ENCODE assay signal across 23 mouse cellular contexts in genomic region chr1:54872857-54873616, GRCm38 (mm10). TPM values are rescaled to one million over a fixed set of nuclear protein-coding genes. Genes with fewer than 3 reads are reported as not detected.
DNase-seq lines count a peak whose midpoint lies in the region; ATAC-seq and TF ChIP-seq lines count a peak whose summit lies in the region.
"Had no signal": no experiment of that assay in that cellular context is flagged by ENCODE, and none has a peak within 500 bp of the region (broad histone marks: within the 10 kb centered on the region; RNA-seq: fewer than 3 reads in every experiment).

No protein-coding gene starts in this region.

- H3K9ac ChIP-seq in embryonic facial prominence, embryonic 12.5 days: no peak overlapping the region
- no peak overlapping the region for H3K9ac ChIP-seq in lung, embryonic 14.5 days
- no peak overlapping the region for H3K9ac ChIP-seq in midbrain, embryonic 16.5 days (ENCODE audit: low read depth, low read length)
- H3K9ac ChIP-seq: forebrain, embryonic 15.5 days; heart, embryonic 13.5 days; hindbrain, embryonic 14.5 days; kidney, embryonic 15.5 days; limb, embryonic 12.5 days; liver, embryonic 12.5 days; liver, postnatal 0 days; midbrain, embryonic 12.5 days had no signal

- no peak for TF ChIP-seq CTCF in lung, embryonic 14.5 days (IDR thresholded peaks at IDR 0.05; ENCODE audit: low read depth)
- TF ChIP-seq CTCF in Patski (IDR thresholded peaks at IDR 0.05): no peak

- no peaks in the 10 kb centered on the region for H3K36me3 ChIP-seq in embryonic facial prominence, embryonic 12.5 days
- H3K36me3 ChIP-seq in embryonic facial prominence, embryonic 10.5 days (replicated peaks): no peaks in the 10 kb centered on the region
- H3K36me3 ChIP-seq in lung, embryonic 14.5 days (ENCODE audit: insufficient read depth): no peaks in the 10 kb centered on the region
- no peaks in the 10 kb centered on the region for H3K36me3 ChIP-seq in midbrain, embryonic 16.5 days (ENCODE audit: control insufficient read depth, insufficient read depth, low read length)
- H3K36me3 ChIP-seq: forebrain, embryonic 15.5 days; G1E; heart, embryonic 13.5 days; kidney, embryonic 15.5 days; limb, embryonic 12.5 days; liver, embryonic 12.5 days; midbrain, embryonic 12.5 days had no signal

- H3K27me3 ChIP-seq in embryonic facial prominence, embryonic 12.5 days: no peaks in the 10 kb centered on the region
- H3K27me3 ChIP-seq in embryonic facial prominence, embryonic 10.5 days (replicated peaks; ENCODE audit: low read depth, poor library complexity, severe bottlenecking): no peaks in the 10 kb centered on the region
- H3K27me3 ChIP-seq in lung, embryonic 14.5 days (ENCODE audit: insufficient read depth, low read length): no peaks in the 10 kb centered on the region
- H3K27me3 ChIP-seq in Patski: no peaks in the 10 kb centered on the region
- no peaks in the 10 kb centered on the region for H3K27me3 ChIP-seq in midbrain, embryonic 16.5 days (ENCODE audit: control insufficient read depth, insufficient read depth, low read depth, low read length)
- H3K27me3 ChIP-seq: forebrain, embryonic 15.5 days; heart, embryonic 13.5 days; kidney, embryonic 15.5 days; limb, embryonic 12.5 days; liver, embryonic 12.5 days; megakaryocyte, embryonic 14.5 days; midbrain, embryonic 12.5 days had no signal

- no peak for ATAC-seq in embryonic facial prominence, embryonic 12.5 days (ENCODE audit: insufficient number of reproducible peaks, insufficient read depth, low FRiP score, low TSS enrichment)
- ATAC-seq in lung, embryonic 14.5 days (ENCODE audit: insufficient read depth): no peak
- ATAC-seq in Patski: peak; percentile 35
- ATAC-seq in midbrain, embryonic 16.5 days: no peak
- ATAC-seq: forebrain, embryonic 15.5 days; intestine, postnatal 0 days; liver, embryonic 12.5 days; liver, postnatal 0 days had no signal

- H3K4me3 ChIP-seq in embryonic facial prominence, embryonic 12.5 days: no peak overlapping the region
- H3K4me3 ChIP-seq in embryonic facial prominence, embryonic 10.5 days: no peak overlapping the region
- H3K4me3 ChIP-seq in lung, embryonic 14.5 days (ENCODE audit: low read depth, low read length): no peak overlapping the region
- H3K4me3 ChIP-seq in midbrain, embryonic 16.5 days (ENCODE audit: low read depth, low read length): no peak overlapping the region
- H3K4me3 ChIP-seq: forebrain, embryonic 15.5 days; heart, embryonic 13.5 days; kidney, embryonic 15.5 days; limb, embryonic 12.5 days; liver, embryonic 12.5 days; megakaryocyte, embryonic 14.5 days; midbrain, embryonic 12.5 days had no signal

- H3K27ac ChIP-seq in embryonic facial prominence, embryonic 12.5 days: peak overlapping the region; percentile 37; the same call in 1 of the 2 replicates
- no peak overlapping the region for H3K27ac ChIP-seq in embryonic facial prominence, embryonic 10.5 days (replicated peaks)
- no peak overlapping the region for H3K27ac ChIP-seq in lung, embryonic 14.5 days (ENCODE audit: low read depth)
- no peak overlapping the region for H3K27ac ChIP-seq in midbrain, embryonic 16.5 days (ENCODE audit: low read length)
- H3K27ac ChIP-seq: forebrain, embryonic 15.5 days; heart, embryonic 13.5 days; hindbrain, embryonic 14.5 days; kidney, embryonic 15.5 days; limb, embryonic 12.5 days; liver, embryonic 12.5 days; midbrain, embryonic 12.5 days had no signal

- peaks cover 21% of the 10 kb centered on the region for H3K4me1 ChIP-seq in embryonic facial prominence, embryonic 12.5 days
- peaks cover 29% of the 10 kb centered on the region for H3K4me1 ChIP-seq in embryonic facial prominence, embryonic 10.5 days
- peaks cover 16% of the 10 kb centered on the region; the same call in 1 of the 2 replicates for H3K4me1 ChIP-seq in lung, embryonic 14.5 days (ENCODE audit: insufficient read depth)
- peaks cover 5% of the 10 kb centered on the region for H3K4me1 ChIP-seq in midbrain, embryonic 16.5 days (ENCODE audit: control insufficient read depth, insufficient read depth, low read length)

- CTCF ChIA-PET in Patski (lab: Charles Lee): interaction anchor here (0.7 to 1.5 kb wide), 3 partner anchors 16 to 42 kb away, joined by 3 to 4 read pairs (median 3); no protein-coding TSS in a partner anchor

- H3K4me2 ChIP-seq in embryonic facial prominence, embryonic 12.5 days (replicated peaks): no peak overlapping the region
- H3K4me2 ChIP-seq in lung, embryonic 14.5 days: no peak overlapping the region
- no peak overlapping the region for H3K4me2 ChIP-seq in midbrain, embryonic 16.5 days (ENCODE audit: low read length)
- H3K4me2 ChIP-seq: forebrain, embryonic 15.5 days; heart, embryonic 13.5 days; hindbrain, embryonic 14.5 days; kidney, embryonic 15.5 days; limb, embryonic 12.5 days; liver, embryonic 12.5 days; midbrain, embryonic 12.5 days had no signal

- POLR2A ChIA-PET in Patski (lab: Charles Lee): no interaction called here

- DNase-seq in embryonic facial prominence, embryonic 10.5 days (ENCODE audit: low spot score): no peak
- DNase-seq in lung, embryonic 14.5 days: peak; percentile 54
- no peak for DNase-seq in lung, postnatal 4 days
- no peak for DNase-seq in Patski (ENCODE audit: low read depth, low spot score)
- DNase-seq in lung, postnatal 36 days: peak; percentile 45
- DNase-seq: adrenal gland, postnatal 25 days; cerebellum, adult 11-12 months; cerebellum, adult 9-11 months; heart, postnatal 10 days; liver, postnatal 0 days; thymus, postnatal 4 days had no signal

- WGBS in embryonic facial prominence, embryonic 12.5 days: 46% methylated on average over 9 of the region's 9 CpGs
- WGBS in embryonic facial prominence, embryonic 10.5 days: 64% methylated on average over 9 of the region's 9 CpGs
- WGBS in lung, embryonic 14.5 days: 43% methylated on average over 9 of the region's 9 CpGs
- 55% methylated on average over 9 of the region's 9 CpGs for WGBS in midbrain, embryonic 16.5 days

- no peaks in the 10 kb centered on the region for H3K9me3 ChIP-seq in embryonic facial prominence, embryonic 12.5 days
- no peaks in the 10 kb centered on the region for H3K9me3 ChIP-seq in embryonic facial prominence, embryonic 10.5 days
- no peaks in the 10 kb centered on the region for H3K9me3 ChIP-seq in lung, embryonic 14.5 days (ENCODE audit: low read depth, low read length)
- no peaks in the 10 kb centered on the region for H3K9me3 ChIP-seq in midbrain, embryonic 16.5 days (replicated peaks; ENCODE audit: control insufficient read depth, low read length, poor library complexity, severe bottlenecking)
- H3K9me3 ChIP-seq: forebrain, embryonic 15.5 days; G1E; heart, embryonic 13.5 days; kidney, embryonic 15.5 days; limb, embryonic 12.5 days; liver, embryonic 12.5 days; megakaryocyte, embryonic 14.5 days; midbrain, embryonic 12.5 days had no signal

- in situ Hi-C loops in Patski (cut with MboI; ENCODE audit: low pct_unique_long_range_greater_than_20kb): no loop called here

RNA-seq across cellular contexts. Expression of gene Ankrd44, which starts 53.1 kb away (rescaled TPM):
- 27.0 and 30.8 TPM in 2 replicates for polyA plus RNA-seq in embryonic facial prominence, embryonic 12.5 days (2016; fragmentation: Nextera tagmentation; extraction: Ambion mirVana)
- polyA plus RNA-seq in embryonic facial prominence, embryonic 10.5 days (2016; fragmentation: Nextera tagmentation; extraction: Ambion mirVana): 17.4 and 19.2 TPM in 2 replicates
- 18.3 and 22.2 TPM in 2 replicates for polyA plus RNA-seq in lung, embryonic 14.5 days (2014; fragmentation: Nextera tagmentation; extraction: Ambion mirVana)
- 31.2 TPM for polyA plus RNA-seq in Patski (2021)
- polyA plus RNA-seq in midbrain, embryonic 16.5 days (2015; fragmentation: Nextera tagmentation; extraction: Ambion mirVana): 29.9 and 31.4 TPM in 2 replicates

Comparison
In these comparisons a context has a peak if more than half of its experiments do, and no peak if none do; other contexts are left out.
1. DNase-seq: peak in lung, embryonic 14.5 days (single experiment) and lung, postnatal 36 days (single experiment); none in embryonic facial prominence, embryonic 10.5 days (single experiment), lung, postnatal 4 days (0 of 2) and Patski (single experiment).